Mouse (Mus musculus) stomach, postnatal 0 days (tissue): ENCODE measurements at regions not wholly inside any gene's neighbourhood (a gene's known extent, or its start where the extent isn't known, plus 50 kb on each side); places are given as distances from the start of the nearest gene placed in this dataset.

Source experiments
- ATAC-seq: fragments of 200-750 bp; cut with Nextera tagmentation; 2 replicates; pipeline ENCODE4 v1.8.0; 2017; ENCODE audit not compliant: low FRiP score, low TSS enrichment
- DNase-seq: peaks from one replicate; pipeline ENCODE4 v3.0.0-alpha.2; 2016; ENCODE audit warnings: low spot score
- H3K27ac ChIP-seq: fragments of 300-500 bp; sonication (generic); replicated peaks from 2 replicates; pipeline ENCODE4 v1.5.1; 2014; ENCODE audit warnings: mild to moderate bottlenecking, control low read depth
- H3K27me3 ChIP-seq: fragments of 300-500 bp; sonication (generic); 2 replicates; pipeline ENCODE4 v1.6.1; 2014; ENCODE audit warnings: low read length; ENCODE audit not compliant: control insufficient read depth, insufficient read depth
- H3K36me3 ChIP-seq: fragments of 300-500 bp; sonication (generic); 2 replicates; pipeline ENCODE4 v1.6.1; 2014; ENCODE audit warnings: low read length, mixed read lengths; ENCODE audit not compliant: control insufficient read depth, insufficient read depth
- H3K4me1 ChIP-seq: fragments of 300-500 bp; sonication (generic); replicated peaks from 2 replicates; pipeline ENCODE4 v1.6.1; 2014; ENCODE audit warnings: antibody characterized with exemption; ENCODE audit not compliant: control insufficient read depth, insufficient read depth
- H3K4me2 ChIP-seq: fragments of 300-500 bp; sonication (generic); replicated peaks from 2 replicates; pipeline ENCODE4 v1.6.1; 2014; ENCODE audit warnings: low read depth, mild to moderate bottlenecking, control low read depth, moderate library complexity
- H3K4me3 ChIP-seq: fragments of 300-500 bp; sonication (generic); 2 replicates; pipeline ENCODE4 v1.5.1; 2014; ENCODE audit warnings: low read depth, low read length, control low read depth
- H3K9ac ChIP-seq: fragments of 300-500 bp; sonication (generic); 2 replicates; pipeline ENCODE4 v1.6.1; 2014; ENCODE audit warnings: mild to moderate bottlenecking, low read length, control low read depth, mixed read lengths
- H3K9me3 ChIP-seq: fragments of 300-500 bp; sonication (generic); 2 replicates; pipeline ENCODE4 v1.6.1; 2016; ENCODE audit warnings: low read length; ENCODE audit not compliant: control insufficient read depth
- CTCF ChIP-seq: IDR thresholded peaks from 2 replicates; pipeline ENCODE4 v1.5.1; 2016; ENCODE audit warnings: antibody characterized with exemption, low read depth, mild to moderate bottlenecking, moderate library complexity
- EP300 ChIP-seq: optimal IDR thresholded peaks from 2 replicates; pipeline ENCODE3; 2016; ENCODE audit warnings: antibody characterized with exemption
- WGBS: fragments of 180-500 bp; shearing (Covaris S2); extraction: QIAGEN DNeasy Blood & Tissue Kit; methylation state at CpG from one replicate; pipeline ENCODE4 v1.1.7; 2014; 5-methylcytosine and 5-hydroxymethylcytosine counted together

DNA sequence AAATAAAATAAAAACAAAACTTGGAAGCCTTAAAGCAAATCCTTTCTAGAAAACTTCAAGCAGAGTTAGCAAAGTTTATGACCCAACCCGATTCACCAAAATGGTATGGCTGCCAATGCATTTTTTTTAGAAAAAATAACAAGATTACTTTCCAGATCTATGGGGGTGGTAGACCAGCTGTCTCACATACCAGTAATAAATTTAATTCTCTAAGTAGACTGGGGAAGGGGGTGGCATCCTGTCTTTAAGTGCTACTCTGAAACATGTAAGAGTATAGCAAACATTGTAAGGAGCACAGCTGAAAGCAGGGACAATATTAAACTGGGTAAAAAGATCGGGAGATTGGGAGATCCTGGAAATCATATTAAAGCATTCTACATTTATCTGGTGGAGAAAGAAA is 532.2 kb upstream of the Apob start:
- H3K4me2 ChIP-seq = no peak overlapping the region
- no peak overlapping the region for H3K27ac ChIP-seq
- H3K4me3 ChIP-seq = no peak overlapping the region
- H3K36me3 ChIP-seq = no peaks in the 10 kb centered on the region
- H3K4me1 ChIP-seq = no peaks in the 10 kb centered on the region
- 77% methylated on average over 2 of the region's 2 CpGs for WGBS
- H3K27me3 ChIP-seq = no peaks in the 10 kb centered on the region
- ATAC-seq (no peak), DNase-seq (no peak)
- TF ChIP-seq EP300 = no peak
- no peak for TF ChIP-seq CTCF
- H3K9ac ChIP-seq = no peak overlapping the region
- no peaks in the 10 kb centered on the region for H3K9me3 ChIP-seq

DNA sequence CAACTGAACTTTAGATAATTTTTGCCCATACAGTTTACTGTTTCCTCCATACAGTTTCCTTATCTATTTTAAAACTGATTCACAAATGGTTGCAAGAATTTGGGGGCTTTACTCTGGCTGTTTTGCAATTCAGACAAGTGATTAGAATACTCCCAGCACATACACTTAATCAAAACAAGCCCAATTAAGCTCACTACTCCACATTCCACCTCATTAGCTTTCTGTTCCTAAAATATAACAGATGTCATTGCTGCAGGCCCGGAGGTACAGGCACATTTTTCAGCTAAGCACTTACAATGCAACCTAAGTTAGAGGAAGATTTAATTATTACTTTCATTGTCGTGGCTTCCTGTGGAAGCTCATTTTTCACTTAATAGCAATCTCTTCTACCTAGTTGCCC is 526.9 kb upstream of the Apob start:
- Histone ChIP-seq H3K27me3 (no peaks in the 10 kb centered on the region), H3K9me3 (no peaks in the 10 kb centered on the region), H3K36me3 (no peaks in the 10 kb centered on the region), H3K9ac (no peak overlapping the region), H3K4me3 (no peak overlapping the region), H3K4me2 (no peak overlapping the region), H3K4me1 (no peaks in the 10 kb centered on the region), H3K27ac (no peak overlapping the region)
- WGBS = 54% methylated on average over 2 of the region's 2 CpGs
- DNase-seq = no peak
- TF ChIP-seq EP300 = no peak
- no peak for TF ChIP-seq CTCF
- no peak for ATAC-seq

DNA sequence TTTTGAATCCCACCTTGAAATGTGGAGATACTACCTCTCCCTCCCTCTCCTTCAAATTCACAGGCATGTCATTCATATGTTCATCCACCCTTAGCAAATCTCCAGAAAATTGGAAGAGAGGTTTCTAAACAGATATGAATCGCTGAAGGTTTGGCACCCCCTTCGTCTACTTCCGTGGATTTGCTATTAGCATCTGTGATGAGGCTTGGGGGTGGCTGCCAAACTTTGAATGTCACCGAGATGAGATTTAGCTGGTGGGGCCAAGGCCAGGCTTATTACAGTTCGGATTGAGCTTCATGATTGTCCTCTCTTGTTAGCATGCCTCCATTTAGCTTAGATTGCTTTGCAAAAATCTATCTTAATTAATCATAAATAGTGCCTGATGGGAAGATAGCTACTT is 520.4 kb upstream of the Apob start:
- no peak overlapping the region for H3K27ac ChIP-seq
- ATAC-seq = no peak
- TF ChIP-seq CTCF (no peak), EP300 (no peak)
- H3K4me1 ChIP-seq = no peaks in the 10 kb centered on the region
- H3K9ac ChIP-seq = no peak overlapping the region
- 76% methylated on average over 5 of the region's 5 CpGs for WGBS
- H3K4me3 ChIP-seq = no peak overlapping the region
- no peaks in the 10 kb centered on the region for H3K9me3 ChIP-seq
- no peaks in the 10 kb centered on the region for H3K27me3 ChIP-seq
- H3K36me3 ChIP-seq = no peaks in the 10 kb centered on the region
- no peak overlapping the region for H3K4me2 ChIP-seq
- DNase-seq = no peak

DNA sequence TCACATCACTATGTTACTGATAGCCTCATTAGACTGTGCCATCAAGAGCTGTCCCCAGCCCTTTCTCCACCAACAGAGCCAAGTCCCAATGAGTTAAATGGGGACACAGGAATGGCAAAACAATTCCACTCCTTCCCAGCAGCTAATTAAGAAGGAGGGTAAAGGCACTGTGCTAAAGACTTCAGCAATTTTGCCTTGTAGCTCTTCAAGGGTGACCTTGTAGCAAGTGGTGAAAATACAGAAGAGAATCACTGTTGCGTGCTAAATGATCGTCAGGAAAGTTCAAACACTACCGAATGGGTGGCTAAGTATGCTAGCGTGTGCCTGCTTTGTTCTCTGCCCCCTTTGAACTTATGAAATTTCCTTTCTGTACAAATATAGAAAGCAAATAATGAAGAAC is 519.9 kb upstream of the Apob start:
- no peaks in the 10 kb centered on the region for H3K36me3 ChIP-seq
- TF ChIP-seq EP300 (no peak), CTCF (no peak)
- H3K4me1 ChIP-seq = no peaks in the 10 kb centered on the region
- H3K4me2 ChIP-seq = no peak overlapping the region
- ATAC-seq (no peak), DNase-seq (no peak)
- no peak overlapping the region for H3K4me3 ChIP-seq
- H3K9me3 ChIP-seq = no peaks in the 10 kb centered on the region
- 67% methylated on average over 4 of the region's 4 CpGs for WGBS
- H3K27me3 ChIP-seq = no peaks in the 10 kb centered on the region
- no peak overlapping the region for H3K27ac ChIP-seq
- no peak overlapping the region for H3K9ac ChIP-seq

DNA sequence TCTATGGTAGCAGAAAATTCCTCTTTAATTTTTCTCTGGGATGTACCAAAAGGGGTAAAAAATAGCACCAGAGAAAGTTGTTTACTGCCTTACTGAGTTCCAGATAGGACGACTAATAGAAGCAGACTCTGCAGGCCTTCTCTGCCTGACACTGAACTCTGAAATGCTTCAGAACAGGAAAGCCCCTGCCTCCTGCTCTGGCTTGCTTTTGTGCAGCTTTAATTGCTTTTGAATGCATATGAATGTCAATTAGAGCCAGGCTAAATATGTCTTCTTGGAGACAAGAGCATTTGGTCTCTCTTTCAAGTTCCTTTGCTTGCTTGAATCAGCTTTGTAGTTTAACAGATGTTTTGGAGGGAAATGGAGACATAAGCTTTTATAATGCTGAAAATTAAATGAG is 512.5 kb upstream of the Apob start:
- WGBS = 39% methylated on average over 1 of the region's 1 CpGs

DNA sequence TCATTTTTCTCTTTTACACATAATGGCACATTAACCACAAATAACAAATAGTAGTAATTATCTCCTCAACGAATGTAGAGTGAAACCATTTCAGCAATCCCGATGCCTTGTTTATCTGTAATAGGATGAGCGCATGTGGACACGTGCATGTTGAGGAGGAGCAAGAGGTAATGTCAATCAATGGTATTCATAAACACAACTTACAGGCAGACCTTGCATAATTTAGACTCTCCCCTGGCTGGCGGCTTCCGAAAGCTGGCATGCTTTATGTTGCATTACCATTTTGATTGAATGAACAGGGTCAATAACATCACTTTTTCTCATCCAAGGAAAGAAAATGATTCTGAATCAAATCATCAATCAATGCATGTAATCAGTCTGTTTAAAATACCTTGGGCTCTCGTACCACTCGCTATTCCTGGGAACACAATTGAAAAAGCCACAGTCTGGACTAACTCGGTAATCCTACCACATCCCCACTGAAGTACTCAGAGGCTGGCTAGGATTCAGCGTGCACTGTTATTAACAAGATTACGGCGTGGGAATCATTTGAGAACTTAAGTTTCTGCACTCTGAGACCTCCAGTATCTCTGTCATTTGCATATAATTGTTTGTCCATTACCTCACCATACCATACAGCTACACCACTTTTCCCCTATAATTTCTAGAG is 464.7 kb upstream of the Apob start:
- Histone ChIP-seq H3K4me1 (no peaks in the 10 kb centered on the region), H3K9ac (no peak overlapping the region), H3K27ac (no peak overlapping the region), H3K27me3 (no peaks in the 10 kb centered on the region), H3K4me2 (no peak overlapping the region), H3K9me3 (no peaks in the 10 kb centered on the region), H3K4me3 (no peak overlapping the region), H3K36me3 (no peaks in the 10 kb centered on the region)
- no peak for TF ChIP-seq EP300
- no peak for TF ChIP-seq CTCF
- WGBS = 81% methylated on average over 12 of the region's 12 CpGs
- DNase-seq (no peak), ATAC-seq (no peak)

More for the DNA sequence above, 512.5 kb upstream of the Apob start:
- H3K4me1 ChIP-seq = no peaks in the 10 kb centered on the region
- no peak for ATAC-seq
- H3K9ac ChIP-seq = no peak overlapping the region
- H3K4me3 ChIP-seq = no peak overlapping the region
- H3K27me3 ChIP-seq = no peaks in the 10 kb centered on the region
- no peaks in the 10 kb centered on the region for H3K36me3 ChIP-seq
- DNase-seq = no peak
- H3K4me2 ChIP-seq = no peak overlapping the region
- no peak overlapping the region for H3K27ac ChIP-seq
- no peaks in the 10 kb centered on the region for H3K9me3 ChIP-seq
- TF ChIP-seq CTCF (no peak), EP300 (no peak)
